8 mouse cellular contexts compared by ENCODE assay signal in the genomic region with DNA sequence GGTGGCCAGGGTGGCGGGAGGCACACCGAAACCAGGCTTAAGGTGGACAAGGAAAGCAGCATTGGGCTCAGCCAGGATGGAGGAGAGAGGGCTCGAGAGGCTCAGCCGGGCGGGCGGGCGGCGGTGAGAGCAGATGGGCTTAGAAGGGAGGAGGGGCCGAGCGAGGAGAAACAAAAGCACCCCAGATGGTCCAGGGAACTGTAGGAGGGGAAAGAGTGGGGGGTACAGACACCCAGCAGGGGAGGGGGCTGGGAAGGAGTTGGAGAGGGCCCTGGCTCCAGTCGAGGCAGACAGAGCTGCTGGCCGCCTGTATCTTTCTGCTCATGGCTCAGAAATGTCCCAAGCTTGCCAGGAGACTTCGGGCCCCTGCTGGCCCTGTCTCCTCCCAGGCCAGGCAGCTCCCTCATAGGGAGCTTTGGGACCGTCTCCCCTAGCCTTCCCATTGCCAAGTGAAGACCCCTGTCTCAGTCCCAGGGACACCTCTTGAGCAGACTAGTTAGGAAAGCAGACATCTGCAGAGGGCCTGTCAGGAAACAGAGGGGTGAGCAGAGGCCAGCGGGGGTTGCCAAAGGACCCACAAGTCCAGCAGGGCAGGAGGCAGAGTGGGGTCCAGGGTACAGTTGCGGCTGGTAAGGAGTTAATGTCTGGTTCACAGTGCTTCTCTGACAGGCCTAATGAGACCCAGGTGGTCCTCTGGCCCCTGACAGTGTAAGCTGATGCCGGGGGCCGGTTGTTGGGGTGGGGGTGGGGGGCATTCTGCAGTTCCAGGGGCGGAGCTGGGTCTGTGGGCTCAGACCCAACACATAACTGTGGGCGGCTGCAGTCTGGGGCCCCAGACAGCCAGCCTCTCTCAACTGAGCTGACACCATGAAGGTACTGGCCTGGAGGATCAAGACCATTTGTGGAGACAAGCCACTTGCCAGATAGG. TPM values are rescaled to one million over a fixed set of nuclear protein-coding genes. Genes with fewer than 3 reads are reported as not detected.
DNase-seq lines count a peak whose midpoint lies in the region; ATAC-seq lines count a peak whose summit lies in the region.

A gene (plus strand): TSS at position 819 of the 928 bp plus-strand sequence.

- H3K9me3 ChIP-seq in hindbrain, embryonic 14.5 days (ENCODE audit: control insufficient read depth, low read length), result no peaks in the 10 kb centered on the region
- H3K9me3 ChIP-seq in limb, embryonic 13.5 days, result no peaks in the 10 kb centered on the region
- no peaks in the 10 kb centered on the region for H3K9me3 ChIP-seq in neural tube, embryonic 15.5 days (replicated peaks)

- H3K36me3 ChIP-seq in hindbrain, embryonic 14.5 days (replicated peaks; ENCODE audit: control insufficient read depth, insufficient read depth), result peaks cover 25% of the 10 kb centered on the region
- H3K36me3 ChIP-seq in limb, embryonic 13.5 days, result peaks cover 30% of the 10 kb centered on the region
- H3K36me3 ChIP-seq in neural tube, embryonic 15.5 days, result peaks cover 24% of the 10 kb centered on the region

- H3K9ac ChIP-seq in hindbrain, embryonic 14.5 days, result no peak within 1 kb of the TSS
- peak within 1 kb of the TSS; percentile 85 for H3K9ac ChIP-seq in limb, embryonic 13.5 days
- 0 out of 2 replicates have a peak within 1 kb of the TSS, but pooled peaks have one; percentile 5 for H3K9ac ChIP-seq in neural tube, embryonic 15.5 days (replicated peaks)

- DNase-seq in adrenal gland, postnatal 14 days, result no peak
- no peak for DNase-seq in adrenal gland, adult 2 months
- DNase-seq in cerebellum, adult 9-10 months, result peak; percentile 82
- peak; percentile 74 to 78 for DNase-seq in frontal cortex, postnatal 36 days (ENCODE audit: low spot score in 2 of 2)
- DNase-seq in hindbrain, embryonic 14.5 days (ENCODE audit: low spot score), result peak; percentile 59
- no peak for DNase-seq in thymus, postnatal 14 days

- peak within 1 kb of the TSS; percentile 33 for H3K4me2 ChIP-seq in hindbrain, embryonic 14.5 days (replicated peaks)
- peak within 1 kb of the TSS; percentile 95 for H3K4me2 ChIP-seq in limb, embryonic 13.5 days (replicated peaks)
- peak within 1 kb of the TSS; percentile 4 for H3K4me2 ChIP-seq in neural tube, embryonic 15.5 days

- H3K4me3 ChIP-seq in hindbrain, embryonic 14.5 days (replicated peaks; ENCODE audit: low read length), result 0 out of 2 replicates have a peak within 1 kb of the TSS, but pooled peaks have one; percentile 5
- peak within 1 kb of the TSS; percentile 58 for H3K4me3 ChIP-seq in limb, embryonic 13.5 days
- H3K4me3 ChIP-seq in neural tube, embryonic 15.5 days (replicated peaks), result no peak within 1 kb of the TSS; the same call in 1 of the 2 replicates

- ATAC-seq in hindbrain, embryonic 14.5 days (ENCODE audit: low FRiP score), result peak; percentile 76
- peak; percentile 94 for ATAC-seq in limb, embryonic 13.5 days (ENCODE audit: low FRiP score, low read depth)
- ATAC-seq in neural tube, embryonic 15.5 days (ENCODE audit: low FRiP score), result peak; percentile 42; the same call in 1 of the 2 replicates

- H3K27ac ChIP-seq in hindbrain, embryonic 14.5 days, result peak within 1 kb of the TSS; percentile 79
- H3K27ac ChIP-seq in limb, embryonic 13.5 days, result peak within 1 kb of the TSS; percentile 100
- peak within 1 kb of the TSS; percentile 77 for H3K27ac ChIP-seq in neural tube, embryonic 15.5 days (replicated peaks)

- 14% methylated on average over 20 of the region's 20 CpGs for WGBS in hindbrain, embryonic 14.5 days
- WGBS in limb, embryonic 13.5 days, result 6% methylated on average over 20 of the region's 20 CpGs
- WGBS in neural tube, embryonic 15.5 days, result 9% methylated on average over 20 of the region's 20 CpGs

- peaks cover 30% of the 10 kb centered on the region for H3K4me1 ChIP-seq in hindbrain, embryonic 14.5 days (replicated peaks; ENCODE audit: control insufficient read depth, insufficient read depth, low read length)
- H3K4me1 ChIP-seq in limb, embryonic 13.5 days, result peaks cover 70% of the 10 kb centered on the region
- peaks cover 40% of the 10 kb centered on the region for H3K4me1 ChIP-seq in neural tube, embryonic 15.5 days

- H3K27me3 ChIP-seq in hindbrain, embryonic 14.5 days (ENCODE audit: control insufficient read depth, insufficient read depth, low read length), result no peaks in the 10 kb centered on the region
- no peaks in the 10 kb centered on the region for H3K27me3 ChIP-seq in limb, embryonic 13.5 days
- H3K27me3 ChIP-seq in neural tube, embryonic 15.5 days (replicated peaks), result no peaks in the 10 kb centered on the region

RNA-seq across cellular contexts. Expression of the gene that starts here (rescaled TPM):
- total RNA-seq in adrenal gland, postnatal 14 days (2021), result 23.5 and 34.4 TPM in 2 replicates
- total RNA-seq in adrenal gland, adult 2 months (2021), result 1 to 10 TPM; 5.5 to 6.5 TPM
- polyA plus RNA-seq in adrenal gland, adult 2 months (2012; rRNA removed), result 35.5 and 39.1 TPM in 2 replicates
- 52.4 and 56.6 TPM in 2 replicates for polyA plus RNA-seq in hindbrain, embryonic 14.5 days (2014; fragmentation: Nextera tagmentation; extraction: Ambion mirVana)
- polyA plus RNA-seq in limb, embryonic 13.5 days (2015; fragmentation: Nextera tagmentation; extraction: Ambion mirVana), result 319 TPM in 2 replicates
- 48.3 and 73.6 TPM in 2 replicates for polyA plus RNA-seq in neural tube, embryonic 15.5 days (2015; fragmentation: Nextera tagmentation; extraction: Ambion mirVana)

Comparison
In these comparisons a context has a peak if more than half of its experiments do, and no peak if none do; other contexts are left out.
1. DNase-seq: peak in cerebellum, adult 9-10 months (single experiment), frontal cortex, postnatal 36 days (2 of 2) and hindbrain, embryonic 14.5 days (single experiment); none in adrenal gland, postnatal 14 days (single experiment), adrenal gland, adult 2 months (single experiment) and thymus, postnatal 14 days (single experiment).
2. ATAC-seq: peak in every context shown above with its lines; median percentile 94 in limb, embryonic 13.5 days; 76 in hindbrain, embryonic 14.5 days; 42 in neural tube, embryonic 15.5 days.
3. H3K4me2 ChIP-seq: peak in every context shown above with its lines; median percentile 95 in limb, embryonic 13.5 days; 33 in hindbrain, embryonic 14.5 days; 4 in neural tube, embryonic 15.5 days.
4. Peak in every context shown above with its lines, with median percentiles within 50 percentile points of each other: H3K27ac ChIP-seq.